In genomic region chr17:25716130-25716529, GRCm38 (mm10) we compare ENCODE assay signal across 20 mouse cellular contexts. TPM values are rescaled to one million over a fixed set of nuclear protein-coding genes. Genes with fewer than 3 reads are reported as not detected.
DNase-seq lines count a peak whose midpoint lies in the region; ATAC-seq and TF ChIP-seq lines count a peak whose summit lies in the region.
"Had no signal": no experiment of that assay in that cellular context is flagged by ENCODE, and none has a peak within 500 bp of the region (broad histone marks: within the 10 kb centered on the region; RNA-seq: fewer than 3 reads in every experiment).

No protein-coding gene starts in this region.

- intact Hi-C loops in heart, postnatal 25 days (cut with DNase I): no loop called here

- peak; percentile 37 for DNase-seq in adrenal gland, postnatal 14 days
- no peak for DNase-seq in adrenal gland, postnatal 4 days (ENCODE audit: low spot score in 2 of 2)
- DNase-seq in heart, postnatal 25 days (ENCODE audit: low spot score): no peak
- DNase-seq in lung, embryonic 14.5 days: peak; percentile 15
- DNase-seq in lung, postnatal 4 days: no peak
- peak; percentile 34 for DNase-seq in limb, embryonic 11.5 days (ENCODE audit: low spot score)
- no peak for DNase-seq in cerebellum, adult 11-12 months
- DNase-seq: cerebellum, adult 2 months; gastrocnemius, postnatal 14 days; kidney, postnatal 10 days; lung, postnatal 14 days; right cerebral cortex, adult 18-20 months; thymus, postnatal 4 days had no signal

- H3K27me3 ChIP-seq in heart, embryonic 15.5 days: peaks cover 32% of the 10 kb centered on the region
- peaks cover 24% of the 10 kb centered on the region for H3K27me3 ChIP-seq in lung, embryonic 14.5 days (ENCODE audit: insufficient read depth, low read length)
- H3K27me3 ChIP-seq in limb, embryonic 11.5 days (ENCODE audit: control insufficient read depth, insufficient read depth, low read length): peaks cover 17% of the 10 kb centered on the region

- H3K4me3 ChIP-seq in heart, embryonic 15.5 days: no peak overlapping the region
- no peak overlapping the region for H3K4me3 ChIP-seq in lung, embryonic 14.5 days (ENCODE audit: low read depth, low read length)
- no peak overlapping the region for H3K4me3 ChIP-seq in limb, embryonic 11.5 days (ENCODE audit: low read depth, low read length)

- WGBS in heart, embryonic 15.5 days: 8% methylated on average over 6 of the region's 6 CpGs
- 4% methylated on average over 6 of the region's 6 CpGs for WGBS in lung, embryonic 14.5 days
- WGBS in limb, embryonic 11.5 days: 6% methylated on average over 6 of the region's 6 CpGs

- no peaks in the 10 kb centered on the region for H3K9me3 ChIP-seq in heart, embryonic 15.5 days (replicated peaks)
- no peaks in the 10 kb centered on the region for H3K9me3 ChIP-seq in lung, embryonic 14.5 days (ENCODE audit: low read depth, low read length)
- H3K9me3 ChIP-seq in limb, embryonic 11.5 days (ENCODE audit: control insufficient read depth, low read length): no peaks in the 10 kb centered on the region
- H3K9me3 ChIP-seq: heart, embryonic 12.5 days; stomach, embryonic 15.5 days had no signal

- H3K4me1 ChIP-seq in heart, embryonic 15.5 days (replicated peaks): peaks cover 16% of the 10 kb centered on the region
- 0 out of 2 replicates have a peak, but pooled peaks cover 2% of the 10 kb centered on the region for H3K4me1 ChIP-seq in lung, embryonic 14.5 days (ENCODE audit: insufficient read depth)
- H3K4me1 ChIP-seq in limb, embryonic 11.5 days (ENCODE audit: control insufficient read depth, insufficient read depth, low read length): peaks cover 10% of the 10 kb centered on the region; the same call in 1 of the 2 replicates

- no peak for ATAC-seq in heart, embryonic 15.5 days (replicated peaks; ENCODE audit: insufficient number of reproducible peaks, insufficient read depth, low FRiP score, low read depth)
- ATAC-seq in lung, embryonic 14.5 days (ENCODE audit: insufficient read depth): no peak
- no peak for ATAC-seq in limb, embryonic 11.5 days (ENCODE audit: insufficient number of reproducible peaks, low FRiP score, low TSS enrichment, low read depth)
- ATAC-seq: hindbrain, postnatal 0 days had no signal

- no peak for TF ChIP-seq CTCF in lung, embryonic 14.5 days (IDR thresholded peaks at IDR 0.05; ENCODE audit: low read depth)

- no peak overlapping the region for H3K27ac ChIP-seq in heart, embryonic 15.5 days
- H3K27ac ChIP-seq in lung, embryonic 14.5 days (ENCODE audit: low read depth): no peak overlapping the region
- no peak overlapping the region for H3K27ac ChIP-seq in limb, embryonic 11.5 days (replicated peaks; ENCODE audit: low read depth, low read length)
- H3K27ac ChIP-seq: hindbrain, postnatal 0 days; liver, embryonic 14.5 days; stomach, embryonic 15.5 days had no signal

- H3K9ac ChIP-seq in heart, embryonic 15.5 days: no peak overlapping the region
- H3K9ac ChIP-seq in lung, embryonic 14.5 days: no peak overlapping the region
- H3K9ac ChIP-seq in limb, embryonic 11.5 days (ENCODE audit: low read length): no peak overlapping the region
- H3K9ac ChIP-seq: liver, embryonic 14.5 days; stomach, embryonic 15.5 days had no signal

- H3K36me3 ChIP-seq in heart, embryonic 15.5 days: peaks cover 9% of the 10 kb centered on the region; the same call in 1 of the 2 replicates
- H3K36me3 ChIP-seq in lung, embryonic 14.5 days (ENCODE audit: insufficient read depth): peaks cover 25% of the 10 kb centered on the region
- H3K36me3 ChIP-seq in limb, embryonic 11.5 days (ENCODE audit: control insufficient read depth, insufficient read depth, low read length): peaks cover 7% of the 10 kb centered on the region
- H3K36me3 ChIP-seq: stomach, embryonic 15.5 days had no signal

- peak overlapping the region; percentile 18; the same call in 1 of the 2 replicates for H3K4me2 ChIP-seq in heart, embryonic 15.5 days
- H3K4me2 ChIP-seq in lung, embryonic 14.5 days: no peak overlapping the region
- H3K4me2 ChIP-seq in limb, embryonic 11.5 days (ENCODE audit: low read depth, severe bottlenecking): no peak overlapping the region

RNA-seq across cellular contexts. Expression of gene Gng13, which starts 0.8 kb away (rescaled TPM):
- total RNA-seq in adrenal gland, postnatal 14 days (2021): not detected in 2 replicates
- 1 to 10 TPM in 1 of 2 experiments, not detected in 1; 1.8 TPM for total RNA-seq in adrenal gland, postnatal 4 days (2021)
- polyA plus RNA-seq in heart, embryonic 15.5 days (2015; fragmentation: Nextera tagmentation; extraction: Ambion mirVana): 1.0 and 2.0 TPM in 2 replicates
- total RNA-seq in heart, postnatal 25 days (2021): under 1 TPM in 1 of 2 experiments, not detected in 1; 0.70 TPM
- 1.3 and 1.4 TPM in 2 replicates for polyA plus RNA-seq in lung, embryonic 14.5 days (2014; fragmentation: Nextera tagmentation; extraction: Ambion mirVana)
- polyA plus RNA-seq in limb, embryonic 11.5 days (2014; fragmentation: Nextera tagmentation; extraction: Ambion mirVana): 3.2 and 9.7 TPM in 2 replicates
- total RNA-seq: gastrocnemius, postnatal 14 days; neutrophil, adult 5-6 weeks had no signal
- polyA plus RNA-seq: liver, embryonic 14.5 days had no signal

RNA-seq across cellular contexts. Expression of gene Chtf18, which starts 11.1 kb away (rescaled TPM):
- total RNA-seq in adrenal gland, postnatal 14 days (2021): 4.4 and 5.0 TPM in 2 replicates
- total RNA-seq in adrenal gland, postnatal 4 days (2021): 10 to 100 TPM; 16.2 to 17.7 TPM
- 11.8 and 17.7 TPM in 2 replicates for polyA plus RNA-seq in heart, embryonic 15.5 days (2015; fragmentation: Nextera tagmentation; extraction: Ambion mirVana)
- total RNA-seq in heart, postnatal 25 days (2021): 1 to 10 TPM; 1.6 to 1.9 TPM
- 27.1 and 32.3 TPM in 2 replicates for polyA plus RNA-seq in lung, embryonic 14.5 days (2014; fragmentation: Nextera tagmentation; extraction: Ambion mirVana)
- polyA plus RNA-seq in limb, embryonic 11.5 days (2014; fragmentation: Nextera tagmentation; extraction: Ambion mirVana): 29.1 and 31.5 TPM in 2 replicates

RNA-seq across cellular contexts. Expression of gene Rpusd1, which starts 11.3 kb away (rescaled TPM):
- total RNA-seq in adrenal gland, postnatal 14 days (2021): 9.9 and 10.7 TPM in 2 replicates
- total RNA-seq in adrenal gland, postnatal 4 days (2021): 10 to 100 TPM; 16.6 to 18.2 TPM
- 10.7 and 15.3 TPM in 2 replicates for polyA plus RNA-seq in heart, embryonic 15.5 days (2015; fragmentation: Nextera tagmentation; extraction: Ambion mirVana)
- total RNA-seq in heart, postnatal 25 days (2021): 1 to 10 TPM; 5.3 to 5.6 TPM
- polyA plus RNA-seq in lung, embryonic 14.5 days (2014; fragmentation: Nextera tagmentation; extraction: Ambion mirVana): 22.1 and 22.6 TPM in 2 replicates
- polyA plus RNA-seq in limb, embryonic 11.5 days (2014; fragmentation: Nextera tagmentation; extraction: Ambion mirVana): 20.4 and 23.4 TPM in 2 replicates

RNA-seq across cellular contexts. Expression of gene Mslnl, which starts 19.7 kb away (rescaled TPM):
- not detected in 2 replicates for total RNA-seq in adrenal gland, postnatal 14 days (2021)
- not detected for total RNA-seq in adrenal gland, postnatal 4 days (2021)
- 0.13 TPM in 1 of 2 replicates, not detected in the other for polyA plus RNA-seq in heart, embryonic 15.5 days (2015; fragmentation: Nextera tagmentation; extraction: Ambion mirVana)
- total RNA-seq in heart, postnatal 25 days (2021): not detected
- 0.24 and 0.31 TPM in 2 replicates for polyA plus RNA-seq in lung, embryonic 14.5 days (2014; fragmentation: Nextera tagmentation; extraction: Ambion mirVana)
- not detected in 2 replicates for polyA plus RNA-seq in limb, embryonic 11.5 days (2014; fragmentation: Nextera tagmentation; extraction: Ambion mirVana)
- total RNA-seq: gastrocnemius, postnatal 14 days; neutrophil, adult 5-6 weeks had no signal
- polyA plus RNA-seq: brain, embryonic 14.5 days; heart, embryonic 12.5 days; hindbrain, postnatal 0 days; liver, embryonic 14.5 days; stomach, embryonic 15.5 days had no signal

RNA-seq across cellular contexts. Expression of gene Msln, which starts 38.0 kb away (rescaled TPM):
- 13.0 and 14.3 TPM in 2 replicates for total RNA-seq in adrenal gland, postnatal 14 days (2021)
- 10 to 100 TPM; 16.3 to 19.1 TPM for total RNA-seq in adrenal gland, postnatal 4 days (2021)
- polyA plus RNA-seq in heart, embryonic 15.5 days (2015; fragmentation: Nextera tagmentation; extraction: Ambion mirVana): 38.7 and 42.7 TPM in 2 replicates
- 10 to 100 TPM; 21.2 to 28.5 TPM for total RNA-seq in heart, postnatal 25 days (2021)
- 1.8 and 4.6 TPM in 2 replicates for polyA plus RNA-seq in lung, embryonic 14.5 days (2014; fragmentation: Nextera tagmentation; extraction: Ambion mirVana)
- polyA plus RNA-seq in limb, embryonic 11.5 days (2014; fragmentation: Nextera tagmentation; extraction: Ambion mirVana): 0.14 and 0.24 TPM in 2 replicates

Comparison
In these comparisons a context has a peak if more than half of its experiments do, and no peak if none do; other contexts are left out.
1. DNase-seq: peak in adrenal gland, postnatal 14 days (single experiment), lung, embryonic 14.5 days (single experiment) and limb, embryonic 11.5 days (single experiment); none in adrenal gland, postnatal 4 days (0 of 2), heart, postnatal 25 days (single experiment), lung, postnatal 4 days (0 of 2) and cerebellum, adult 11-12 months (single experiment).